Mouse (Mus musculus) left cerebral cortex, postnatal 36 days (tissue): ENCODE data around the gene Cish. TPM values are rescaled to one million over a fixed set of nuclear protein-coding genes. Genes with fewer than 3 reads are reported as not detected.

Experiments used
- DNase-seq, 2 experiments: peaks; one replicate each; pipeline ENCODE4 v3.0.0; 2021 to 2022; ENCODE audit warnings: low spot score in 2 of 2, mixed read lengths in 1 of 2
- intact Hi-C: fragments of 180-260 bp; cut with DNase I; formaldehyde crosslinking; loops from one replicate; pipeline ENCODE4 v1.15.1; 2025
- total RNA-seq, 2 experiments: library from RNA; stranded (reverse); gene quantifications; 2 replicates each; pipeline ENCODE4 v1.2.3; 2021

Gene Cish
- 10 to 100 TPM in 1 of 2 experiments, 1 to 10 TPM in 1; 4.8 to 11.0 TPM for total RNA-seq

- intact Hi-C loops = no loop called here
Observed at GRCm38 (mm10) chr9:107296016-107296040, at the start of gene Cish. Gene Cish (plus strand): TSS chr9:107296026.

DNA sequence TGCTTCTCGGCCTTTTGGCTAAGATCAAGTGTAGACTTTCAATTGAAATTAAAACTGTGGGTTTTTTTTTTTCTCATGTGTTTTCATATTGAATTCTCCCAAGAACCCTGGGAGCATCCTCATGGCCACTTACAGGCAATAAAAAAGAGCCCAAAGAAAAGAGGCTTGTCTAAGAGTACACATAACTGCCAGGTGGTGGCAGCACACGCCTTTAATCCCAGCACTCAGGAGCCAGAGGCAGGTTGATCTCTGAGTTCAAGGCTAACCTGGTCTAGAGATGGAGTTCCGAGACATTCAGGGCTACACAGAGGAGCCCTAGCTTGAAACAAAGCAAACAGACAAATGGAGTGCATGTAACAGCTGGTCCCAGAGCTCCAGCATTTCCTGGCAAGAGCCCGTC, 49.7 kb upstream of the Cish start:
- intact Hi-C loops = loop anchor here (5.0 kb wide), 1 partner anchor 46 kb away; no protein-coding TSS in a partner anchor
- DNase-seq = no peak

More at GRCm38 (mm10) chr9:107296016-107296040, at the start of gene Cish:
- DNase-seq = no peak

DNA sequence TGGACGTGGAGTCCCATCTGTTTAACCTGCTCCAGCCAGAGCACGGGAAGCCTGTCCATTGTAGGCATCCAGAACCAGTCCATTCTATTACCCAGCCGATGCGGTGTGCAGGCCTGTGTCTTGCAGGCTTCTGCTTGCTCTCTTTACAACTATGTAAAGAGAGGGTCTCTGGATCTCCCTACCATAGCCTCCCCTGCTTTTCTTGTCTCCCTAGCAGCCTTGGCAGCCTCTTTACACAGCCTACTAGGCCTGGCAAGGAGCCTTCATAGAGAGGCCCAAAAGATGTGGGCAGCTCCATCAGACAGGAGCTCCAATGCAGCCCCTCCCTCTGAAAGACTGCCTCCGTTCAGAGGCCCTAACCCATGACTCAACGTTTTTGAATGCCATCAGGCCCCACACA, 46.7 kb upstream of the Cish start:
- no peak for DNase-seq
- intact Hi-C loops = loop anchor here (5.0 kb wide), 1 partner anchor 43 kb away; no protein-coding TSS in a partner anchor

DNA sequence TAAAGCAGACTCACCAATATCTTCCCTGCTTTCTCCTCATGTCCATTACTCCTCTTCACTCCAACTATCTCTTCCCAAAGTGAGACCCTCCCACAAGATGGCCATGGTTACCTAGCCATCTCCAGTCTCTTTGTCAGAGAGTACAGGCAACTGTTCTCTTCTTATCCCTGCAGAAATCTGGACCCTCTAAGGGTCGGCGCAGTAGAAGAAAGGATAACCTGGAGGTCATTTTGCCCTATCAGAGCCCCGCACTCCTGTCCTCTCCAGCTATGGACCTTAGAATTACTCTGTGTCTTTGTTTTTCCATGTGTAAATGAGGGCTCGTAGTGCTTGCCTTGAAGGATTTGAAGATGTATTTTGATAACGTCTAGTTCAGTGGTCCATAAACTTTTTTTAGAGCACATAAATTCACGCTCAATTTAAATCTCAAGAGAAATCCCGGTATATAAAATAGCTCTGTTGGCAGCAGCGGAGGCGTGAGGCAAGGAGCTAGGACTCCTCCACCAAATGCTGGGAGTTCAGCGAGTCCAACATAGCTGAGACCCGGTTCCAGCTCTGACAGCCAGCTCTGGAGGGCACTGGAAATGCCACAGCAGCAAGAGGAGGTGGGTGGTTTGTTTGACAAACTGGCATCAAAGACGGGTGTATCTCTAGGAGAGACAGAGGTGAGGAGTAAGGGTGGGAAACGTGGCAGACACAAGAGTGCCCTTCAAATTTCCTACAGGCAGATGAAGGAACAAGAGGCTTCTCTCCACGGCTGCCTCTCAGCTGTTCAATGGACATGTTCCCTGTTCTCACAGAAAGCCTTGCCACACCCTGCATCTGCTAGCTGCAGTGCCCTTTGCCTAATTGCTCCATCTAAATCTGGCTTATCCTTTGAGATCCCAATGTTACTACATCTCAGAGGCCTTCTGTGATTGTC, 45.1 kb upstream of the Cish start:
- intact Hi-C loops = no loop called here

DNA sequence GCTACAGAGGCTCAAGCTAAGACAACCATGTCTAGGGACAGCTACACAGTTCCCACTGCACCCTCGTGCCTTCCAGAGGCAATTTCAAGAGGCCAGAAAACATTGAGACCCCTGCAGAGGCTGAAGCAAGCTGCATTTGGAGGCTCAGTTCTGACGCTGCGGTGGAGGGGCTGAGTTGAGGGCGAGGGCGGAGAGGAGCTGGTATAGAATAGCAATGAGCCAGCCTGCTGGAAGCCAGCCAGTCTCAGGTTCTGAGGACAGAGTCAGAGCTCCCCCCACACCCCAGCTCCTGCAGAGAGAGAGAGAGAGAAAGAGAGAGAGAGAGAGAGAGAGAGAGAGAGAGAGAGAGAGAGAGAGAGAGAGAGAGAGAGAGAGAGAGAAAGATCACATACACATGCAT, 43.7 kb upstream of the Cish start:
- peak; percentile 73 to 74 for DNase-seq
- intact Hi-C loops = no loop called here

More for the DNA sequence above, 45.1 kb upstream of the Cish start:
- DNase-seq = peak; percentile 65 to 72

GRCm38 (mm10) chr9:107254476-107254875, 41.4 kb upstream of the Cish start:
- intact Hi-C loops = no loop called here
- peak; percentile 85 to 87 for DNase-seq

DNA sequence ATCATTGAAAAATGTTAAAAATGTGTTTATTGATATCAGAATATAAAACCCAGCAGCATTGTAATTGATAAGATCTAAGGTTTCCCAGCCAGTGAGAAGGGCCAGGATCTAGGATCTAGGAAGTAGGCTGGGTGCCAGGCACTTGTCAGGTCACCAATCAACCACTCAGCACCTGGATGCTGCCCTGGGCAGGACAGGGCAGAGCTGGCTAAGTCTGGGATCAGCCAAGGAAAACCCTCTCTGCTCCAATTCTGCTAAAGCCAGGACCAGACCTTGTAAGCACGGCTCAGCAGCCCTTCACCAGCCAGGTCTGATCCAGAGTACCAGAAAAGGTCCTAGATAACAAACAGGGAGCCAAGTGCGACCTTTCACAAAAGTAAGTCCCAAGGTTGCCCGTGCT, 40.9 kb upstream of the Cish start:
- DNase-seq = no peak
- intact Hi-C loops = no loop called here

DNA sequence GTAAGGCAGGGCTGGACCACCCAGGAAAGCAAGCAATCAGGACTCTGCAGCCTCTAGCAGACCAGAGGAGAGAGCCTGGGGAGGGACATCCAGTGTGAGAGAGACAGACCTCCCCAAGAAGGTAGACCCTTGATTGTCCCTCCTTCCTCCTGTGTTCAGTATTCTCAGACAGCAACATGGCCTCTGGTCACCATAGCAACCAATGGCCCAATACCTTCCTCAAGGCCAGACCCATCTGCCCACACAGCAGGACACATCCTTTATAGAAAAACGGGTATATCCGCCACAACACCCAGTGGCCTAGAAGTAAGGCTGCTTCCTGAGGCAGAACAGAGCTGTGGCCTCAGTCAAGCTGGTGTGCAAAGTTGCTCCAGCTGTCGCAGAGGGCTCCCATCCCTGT, 40.2 kb upstream of the Cish start:
- intact Hi-C loops = no loop called here
- no peak for DNase-seq

DNA sequence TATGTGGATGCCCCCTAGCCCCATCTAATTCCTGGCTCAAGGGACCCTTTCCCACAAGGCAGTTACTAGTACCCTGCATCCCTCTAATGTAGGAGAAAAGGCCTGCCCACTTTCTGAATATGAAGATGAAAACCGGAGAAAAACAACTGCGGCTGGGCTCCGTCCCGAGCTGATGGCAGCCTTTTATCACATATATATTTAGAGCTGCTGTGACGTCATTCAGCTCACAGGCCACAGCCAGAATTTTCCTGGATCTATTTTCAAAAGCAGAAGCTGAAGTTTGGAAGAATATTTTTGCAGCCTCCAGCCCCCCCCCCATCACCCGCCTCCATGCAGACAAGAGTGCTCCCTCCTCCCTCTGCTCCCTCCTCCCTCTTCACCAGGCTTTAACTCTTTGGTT, 36.3 kb upstream of the Cish start:
- intact Hi-C loops = loop anchor here (2.0 kb wide), 1 partner anchor 23 kb away; no protein-coding TSS in a partner anchor
- peak; percentile 74 to 80 for DNase-seq

DNA sequence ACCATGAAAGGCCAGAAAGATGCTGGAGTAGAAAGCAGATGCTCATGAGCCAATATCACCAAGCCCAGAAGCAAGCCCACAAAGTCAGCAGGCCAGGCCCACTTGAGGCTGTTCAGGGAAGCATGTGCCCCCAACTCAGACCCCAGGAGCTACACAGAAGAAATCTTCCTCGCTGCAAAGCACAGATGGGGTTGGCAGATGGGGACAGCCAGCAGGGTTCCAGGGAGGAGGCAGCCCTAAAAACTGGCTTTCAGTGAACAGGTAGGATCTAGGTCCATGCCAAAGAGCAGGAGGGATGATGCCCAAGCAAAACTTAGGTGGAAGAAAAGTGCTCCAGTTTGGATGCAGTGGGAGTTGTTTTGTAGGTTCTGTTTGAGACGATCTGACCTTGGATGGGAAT, 35.4 kb upstream of the Cish start:
- intact Hi-C loops = no loop called here
- DNase-seq = no peak

- intact Hi-C loops = no loop called here
- no peak for DNase-seq
Observed at GRCm38 (mm10) chr9:107260836-107261235, 35.0 kb upstream of the Cish start.

- intact Hi-C loops = no loop called here
- no peak for DNase-seq
Observed at GRCm38 (mm10) chr9:107261792-107262191, 34.0 kb upstream of the Cish start.

GRCm38 (mm10) chr9:107262375-107262774, 33.5 kb upstream of the Cish start:
- DNase-seq = no peak
- intact Hi-C loops = no loop called here

- DNase-seq = no peak
- intact Hi-C loops = no loop called here
Observed at GRCm38 (mm10) chr9:107263912-107264311, 31.9 kb upstream of the Cish start.

DNA sequence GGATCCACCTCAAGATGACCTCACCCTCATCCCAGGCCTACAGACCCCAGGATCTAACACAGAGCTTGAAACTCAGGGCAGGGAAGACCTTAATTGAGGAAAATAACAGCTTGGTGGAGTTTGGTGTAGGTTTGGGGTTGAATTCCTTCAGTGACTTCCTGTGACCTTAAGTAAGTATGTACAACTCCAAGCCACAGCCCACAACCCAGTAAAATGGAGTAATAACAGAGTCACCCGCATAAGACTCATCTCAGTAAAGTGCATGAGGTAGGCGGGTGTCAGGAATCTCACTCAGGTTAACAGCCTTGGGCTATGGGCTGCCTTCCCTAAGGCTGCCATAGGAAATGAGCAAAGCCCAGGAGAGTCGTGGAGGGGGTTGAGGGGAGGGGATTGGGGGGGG, 31.1 kb upstream of the Cish start:
- DNase-seq = no peak
- intact Hi-C loops = no loop called here

DNA sequence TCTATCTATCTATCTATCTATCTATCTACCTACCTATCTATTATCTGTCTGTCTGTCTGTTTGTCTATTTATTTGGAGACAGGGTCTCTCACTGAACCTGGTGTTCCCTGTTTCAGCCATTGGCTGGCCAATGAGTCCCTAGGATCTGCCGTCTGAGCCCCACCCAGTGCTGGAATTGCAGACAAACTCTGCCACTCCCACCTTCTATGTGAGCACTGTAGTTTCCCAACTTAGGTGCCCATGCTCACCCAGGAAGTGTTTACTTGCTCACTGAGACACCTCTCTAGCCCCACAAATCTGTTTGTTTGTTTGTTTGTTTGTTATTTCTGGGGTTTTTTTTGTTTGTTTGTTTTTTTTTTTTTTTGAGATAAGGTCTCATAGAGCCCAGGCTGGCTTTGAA, 28.8 kb upstream of the Cish start:
- intact Hi-C loops = no loop called here
- DNase-seq = no peak

DNA sequence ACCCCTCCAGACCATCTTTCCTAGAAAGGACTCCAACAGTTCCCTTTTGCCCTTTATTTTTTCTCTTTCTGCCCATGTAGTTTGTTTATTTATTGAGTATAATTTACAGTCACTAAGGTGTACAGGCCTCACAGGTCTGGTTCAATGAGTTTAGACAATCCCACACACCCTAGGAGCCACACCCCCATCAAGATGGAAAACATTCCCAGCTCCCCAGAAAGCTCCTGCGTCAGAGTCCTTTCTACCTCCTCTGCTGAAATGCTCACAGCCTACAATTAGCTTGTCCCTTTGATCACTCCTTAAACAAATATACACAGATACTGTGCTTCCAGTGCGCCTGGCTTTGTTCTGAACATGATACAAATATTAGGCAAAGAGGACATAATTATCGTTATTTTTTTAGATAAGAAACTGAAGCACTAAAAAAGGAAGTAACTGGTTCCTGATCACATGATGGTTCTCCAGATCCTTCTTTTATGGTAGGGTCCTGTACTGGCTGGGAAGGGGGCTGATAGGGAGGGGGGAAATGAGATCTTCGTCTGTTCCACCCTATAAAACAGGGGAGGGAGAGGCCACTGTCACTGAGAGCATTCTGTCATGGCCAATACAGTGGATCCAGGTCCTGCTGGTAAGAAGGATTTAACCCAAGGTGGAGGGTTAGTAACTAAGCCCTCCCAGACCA, 28.0 kb upstream of the Cish start:
- intact Hi-C loops = no loop called here
- DNase-seq = no peak

DNA sequence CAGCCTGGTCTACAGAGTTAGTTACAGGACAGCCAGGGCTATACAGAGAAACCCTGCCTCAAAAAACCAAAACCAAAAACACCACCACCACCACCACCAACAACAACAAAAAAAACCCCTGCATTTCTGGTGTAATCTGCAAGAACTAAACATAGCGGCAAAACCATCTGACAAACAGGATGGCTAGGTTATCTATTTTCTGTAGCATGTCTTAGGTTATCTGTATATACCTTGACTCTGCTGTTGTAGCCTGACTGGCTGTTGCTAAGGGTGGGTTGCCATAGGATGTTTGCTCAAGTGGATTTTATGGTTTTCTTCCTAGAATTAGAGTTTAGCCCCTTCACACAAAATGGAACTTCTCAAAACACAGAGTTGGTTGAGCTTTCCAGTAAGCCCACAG, 26.1 kb upstream of the Cish start:
- DNase-seq = no peak
- intact Hi-C loops = no loop called here

GRCm38 (mm10) chr9:107271177-107271938, 24.5 kb upstream of the Cish start:
- DNase-seq = no peak

DNA sequence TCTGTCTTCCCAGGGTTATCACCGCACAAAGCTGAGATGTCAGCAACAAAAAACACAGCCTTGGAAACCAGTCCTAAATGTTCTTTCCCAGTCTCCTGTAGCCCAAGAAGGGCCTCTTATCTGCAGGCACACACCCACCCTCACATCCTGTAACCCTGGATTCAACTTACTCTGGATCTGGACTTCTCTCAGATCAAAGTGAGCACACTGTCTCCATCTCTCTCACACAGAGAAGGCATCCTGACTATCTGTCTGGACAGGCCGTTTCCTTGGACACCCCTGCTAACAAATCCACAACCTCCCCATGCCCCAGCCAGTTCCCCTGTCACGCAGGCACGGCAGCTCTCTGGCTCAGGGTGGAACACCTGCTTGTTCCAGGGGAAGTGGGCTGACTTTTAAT, 23.5 kb upstream of the Cish start:
- no peak for DNase-seq
- intact Hi-C loops = no loop called here

More at GRCm38 (mm10) chr9:107271177-107271938, 24.5 kb upstream of the Cish start:
- intact Hi-C loops = no loop called here

GRCm38 (mm10) chr9:107273184-107273583, 22.6 kb upstream of the Cish start:
- DNase-seq = no peak
- intact Hi-C loops = no loop called here
